Mouse (Mus musculus): ENCODE data around the gene Tbk1. TPM values are rescaled to one million over a fixed set of nuclear protein-coding genes. Genes with fewer than 3 reads are reported as not detected.

Tbk1 gene
- polyA plus RNA-seq, 1 experiment from 2014 or later = 34.5 TPM

DNA sequence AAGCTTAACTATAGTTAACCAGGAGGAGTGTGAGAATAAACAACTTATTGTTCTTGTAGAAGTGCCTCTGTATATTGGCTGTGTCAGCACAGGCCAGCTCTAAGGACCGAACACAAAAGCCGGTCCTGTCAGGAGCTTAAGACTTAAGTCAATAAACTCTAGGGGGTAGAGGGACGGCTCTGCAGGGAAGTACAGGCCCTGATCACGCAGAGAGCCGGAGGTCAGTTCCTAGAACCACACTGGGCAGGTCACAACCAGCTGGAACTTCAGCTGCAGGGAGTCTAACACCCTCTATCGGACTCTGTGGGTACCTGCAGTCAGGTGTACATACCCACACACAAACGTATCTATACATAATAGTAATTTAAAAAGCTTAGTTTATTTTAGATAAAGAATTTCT, 29.3 kb upstream of the Tbk1 start:
- no peaks in the 10 kb centered on the region for H3K4me1 ChIP-seq
- 60% methylated on average over 7 of the region's 7 CpGs for WGBS
- H3K9ac ChIP-seq = no peak overlapping the region
- no peak overlapping the region for H3K4me3 ChIP-seq (replicated peaks)
- H3K4me2 ChIP-seq (replicated peaks) = no peak overlapping the region
- no peaks in the 10 kb centered on the region for H3K27me3 ChIP-seq
- peaks cover 86% of the 10 kb centered on the region for H3K36me3 ChIP-seq
- no peaks in the 10 kb centered on the region for H3K9me3 ChIP-seq (replicated peaks)
- no peak overlapping the region for H3K27ac ChIP-seq (replicated peaks)
- no peak for ATAC-seq (ENCODE audit: insufficient number of reproducible peaks, low FRiP score, low TSS enrichment, low read depth)

- H3K27ac ChIP-seq (replicated peaks) = no peak overlapping the region
- whole genome bisulfite sequencing = 94% methylated on average over 13 of the region's 13 CpGs
- no peak for ATAC-seq (ENCODE audit: insufficient number of reproducible peaks, low FRiP score, low TSS enrichment, low read depth)
Measured at GRCm38 (mm10) chr10:121615146-121615870, 28.7 kb upstream of the Tbk1 start.

GRCm38 (mm10) chr10:121613570-121613969, 27.0 kb upstream of the Tbk1 start:
- WGBS = 85% methylated on average over 13 of the region's 13 CpGs
- Histone ChIP-seq H3K27me3 (no peaks in the 10 kb centered on the region), H3K9ac (no peak overlapping the region), H3K9me3 (replicated peaks) (no peaks in the 10 kb centered on the region), H3K36me3 (peaks cover 89% of the 10 kb centered on the region), H3K4me3 (replicated peaks) (no peak overlapping the region), H3K27ac (replicated peaks) (no peak overlapping the region), H3K4me1 (no peaks in the 10 kb centered on the region), H3K4me2 (replicated peaks) (no peak overlapping the region)
- ATAC-seq (ENCODE audit: insufficient number of reproducible peaks, low FRiP score, low TSS enrichment, low read depth) = no peak

More at GRCm38 (mm10) chr10:121615146-121615870, 28.7 kb upstream of the Tbk1 start:
- Histone ChIP-seq H3K4me1 (no peaks in the 10 kb centered on the region), H3K9ac (no peak overlapping the region), H3K4me3 (replicated peaks) (no peak overlapping the region), H3K4me2 (replicated peaks) (no peak overlapping the region), H3K36me3 (peaks cover 89% of the 10 kb centered on the region), H3K9me3 (replicated peaks) (no peaks in the 10 kb centered on the region), H3K27me3 (no peaks in the 10 kb centered on the region)

DNA sequence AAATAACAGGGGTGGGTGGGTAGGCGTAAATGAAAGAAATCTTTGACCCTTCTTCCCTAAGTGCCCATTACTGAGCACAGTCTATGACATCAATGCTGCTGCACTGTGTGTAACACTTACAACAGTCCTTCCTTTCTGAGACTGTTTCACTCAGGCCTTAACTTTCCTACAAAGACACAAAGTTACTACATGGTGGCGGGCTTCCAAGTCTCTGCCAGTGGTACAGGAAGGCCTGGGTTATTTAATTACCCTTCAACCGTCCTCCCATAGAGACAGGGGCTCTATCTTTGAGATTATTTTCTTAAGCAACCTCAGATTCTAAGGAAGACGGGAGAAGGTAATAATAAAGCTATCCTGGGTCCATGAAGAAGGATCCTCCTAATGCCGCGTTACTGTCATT, 25.9 kb upstream of the Tbk1 start:
- H3K9ac ChIP-seq = no peak overlapping the region
- no peaks in the 10 kb centered on the region for H3K27me3 ChIP-seq
- H3K27ac ChIP-seq (replicated peaks) = no peak overlapping the region
- ATAC-seq (ENCODE audit: insufficient number of reproducible peaks, low FRiP score, low TSS enrichment, low read depth) = no peak
- H3K4me3 ChIP-seq (replicated peaks) = no peak overlapping the region
- no peaks in the 10 kb centered on the region for H3K4me1 ChIP-seq
- no peak overlapping the region for H3K4me2 ChIP-seq (replicated peaks)
- peaks cover 86% of the 10 kb centered on the region for H3K36me3 ChIP-seq
- whole genome bisulfite sequencing = 87% methylated on average over 6 of the region's 6 CpGs
- no peaks in the 10 kb centered on the region for H3K9me3 ChIP-seq (replicated peaks)

GRCm38 (mm10) chr10:121611587-121611986, 25.0 kb upstream of the Tbk1 start:
- no peak overlapping the region for H3K4me3 ChIP-seq (replicated peaks)
- no peak overlapping the region for H3K9ac ChIP-seq
- H3K36me3 ChIP-seq = peaks cover 86% of the 10 kb centered on the region
- no peaks in the 10 kb centered on the region for H3K9me3 ChIP-seq (replicated peaks)
- H3K27me3 ChIP-seq = no peaks in the 10 kb centered on the region
- 72% methylated on average over 10 of the region's 10 CpGs for WGBS
- no peaks in the 10 kb centered on the region for H3K4me1 ChIP-seq
- no peak for ATAC-seq (ENCODE audit: insufficient number of reproducible peaks, low FRiP score, low TSS enrichment, low read depth)
- H3K4me2 ChIP-seq (replicated peaks) = no peak overlapping the region
- no peak overlapping the region for H3K27ac ChIP-seq (replicated peaks)

- 66% methylated on average over 10 of the region's 10 CpGs for WGBS
- Histone ChIP-seq H3K27ac (replicated peaks) (no peak overlapping the region), H3K27me3 (no peaks in the 10 kb centered on the region), H3K36me3 (peaks cover 89% of the 10 kb centered on the region), H3K9me3 (replicated peaks) (no peaks in the 10 kb centered on the region), H3K4me2 (replicated peaks) (no peak overlapping the region), H3K9ac (no peak overlapping the region), H3K4me1 (no peaks in the 10 kb centered on the region), H3K4me3 (replicated peaks) (no peak overlapping the region)
- ATAC-seq (ENCODE audit: insufficient number of reproducible peaks, low FRiP score, low TSS enrichment, low read depth) = no peak
Measured at GRCm38 (mm10) chr10:121608177-121608576, 21.6 kb upstream of the Tbk1 start.

GRCm38 (mm10) chr10:121604632-121605344, 18.2 kb upstream of the Tbk1 start:
- 92% methylated on average over 13 of the region's 13 CpGs for WGBS
- no peak overlapping the region for H3K4me3 ChIP-seq (replicated peaks)
- H3K4me1 ChIP-seq = no peaks in the 10 kb centered on the region
- no peaks in the 10 kb centered on the region for H3K9me3 ChIP-seq (replicated peaks)
- no peak overlapping the region for H3K27ac ChIP-seq (replicated peaks)
- no peak overlapping the region for H3K9ac ChIP-seq
- H3K36me3 ChIP-seq = peaks cover 91% of the 10 kb centered on the region
- no peak for ATAC-seq (ENCODE audit: insufficient number of reproducible peaks, low FRiP score, low TSS enrichment, low read depth)
- no peaks in the 10 kb centered on the region for H3K27me3 ChIP-seq
- no peak overlapping the region for H3K4me2 ChIP-seq (replicated peaks)

- Histone ChIP-seq H3K36me3 (peaks cover 94% of the 10 kb centered on the region), H3K4me2 (replicated peaks) (no peak overlapping the region), H3K4me3 (replicated peaks) (no peak overlapping the region), H3K4me1 (no peaks in the 10 kb centered on the region), H3K9ac (no peak overlapping the region), H3K9me3 (replicated peaks) (no peaks in the 10 kb centered on the region), H3K27ac (replicated peaks) (no peak overlapping the region), H3K27me3 (no peaks in the 10 kb centered on the region)
- no peak for ATAC-seq (ENCODE audit: insufficient number of reproducible peaks, low FRiP score, low TSS enrichment, low read depth)
- 83% methylated on average over 4 of the region's 4 CpGs for WGBS
Measured at GRCm38 (mm10) chr10:121603556-121603955, 17.0 kb upstream of the Tbk1 start.

DNA sequence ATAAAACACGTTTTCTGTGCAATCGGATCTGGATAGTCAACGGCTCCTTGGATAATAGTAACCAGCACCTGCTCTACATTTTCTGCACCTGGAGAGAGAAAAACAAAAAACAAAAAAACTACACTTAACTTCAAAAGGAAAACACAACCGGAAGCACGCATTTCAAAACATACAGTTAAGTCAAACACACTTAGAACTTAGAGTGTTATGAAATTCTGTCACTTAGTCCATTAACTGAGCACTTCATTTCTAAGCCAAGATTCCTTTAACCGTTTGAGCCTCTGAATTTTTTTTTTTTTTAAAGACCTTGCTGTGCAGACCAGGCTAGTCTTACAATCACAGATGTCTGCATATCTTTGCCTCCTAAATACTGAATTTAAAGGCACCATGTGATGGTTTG, 14.7 kb upstream of the Tbk1 start:
- 74% methylated on average over 6 of the region's 6 CpGs for WGBS
- Histone ChIP-seq H3K36me3 (peaks cover 96% of the 10 kb centered on the region), H3K4me2 (replicated peaks) (no peak overlapping the region), H3K27me3 (no peaks in the 10 kb centered on the region), H3K4me1 (no peaks in the 10 kb centered on the region), H3K9ac (no peak overlapping the region), H3K9me3 (replicated peaks) (no peaks in the 10 kb centered on the region), H3K4me3 (replicated peaks) (no peak overlapping the region), H3K27ac (replicated peaks) (no peak overlapping the region)
- ATAC-seq (ENCODE audit: insufficient number of reproducible peaks, low FRiP score, low TSS enrichment, low read depth) = no peak

DNA sequence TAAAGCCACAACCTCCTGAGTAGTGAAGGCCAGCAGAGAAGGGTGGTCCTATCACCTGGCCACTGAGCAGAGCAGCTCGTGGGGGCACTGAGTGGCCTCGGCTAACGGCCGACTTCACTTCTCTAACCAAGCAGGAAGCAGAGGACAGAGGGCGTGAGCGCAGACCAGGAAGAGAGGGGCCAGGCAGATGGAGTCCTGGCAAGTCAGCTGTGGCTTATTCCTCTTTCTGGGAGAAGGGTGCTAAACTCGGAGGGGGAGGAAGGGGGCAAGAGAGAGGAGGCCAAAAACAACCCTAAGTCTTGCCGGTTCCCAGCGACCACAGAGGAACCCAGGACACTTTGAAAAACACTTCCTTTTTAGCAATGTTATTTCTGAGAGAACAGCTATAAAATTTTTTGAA, 10.0 kb upstream of the Tbk1 start:
- 88% methylated on average over 9 of the region's 9 CpGs for WGBS
- Histone ChIP-seq H3K9me3 (replicated peaks) (no peaks in the 10 kb centered on the region), H3K27me3 (no peaks in the 10 kb centered on the region), H3K4me2 (replicated peaks) (no peak overlapping the region), H3K4me1 (no peaks in the 10 kb centered on the region), H3K36me3 (peaks cover 80% of the 10 kb centered on the region), H3K9ac (no peak overlapping the region), H3K27ac (replicated peaks) (no peak overlapping the region), H3K4me3 (replicated peaks) (no peak overlapping the region)
- no peak for ATAC-seq (ENCODE audit: insufficient number of reproducible peaks, low FRiP score, low TSS enrichment, low read depth)

DNA sequence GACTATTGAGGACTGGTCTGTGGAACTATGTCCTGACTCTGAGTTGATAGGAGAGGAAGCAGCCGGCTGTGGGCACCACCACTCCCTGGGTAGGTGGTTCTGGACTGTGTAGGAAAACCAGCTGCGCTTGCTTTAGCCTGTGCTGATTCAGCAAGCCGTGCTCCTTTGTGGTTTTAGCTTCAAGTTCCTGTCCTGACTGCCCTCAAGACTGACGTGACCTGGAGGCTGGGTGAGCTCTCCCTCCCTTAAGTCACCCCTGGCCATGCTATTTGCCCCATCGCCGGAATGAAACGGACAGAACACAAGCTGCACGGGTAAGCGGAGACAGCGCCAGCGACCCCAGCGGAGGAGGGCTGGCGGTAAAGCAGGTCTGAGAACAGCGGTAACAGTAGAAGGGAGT, 4.5 kb upstream of the Tbk1 start:
- Histone ChIP-seq H3K27me3 (no peaks in the 10 kb centered on the region), H3K27ac (replicated peaks) (no peak overlapping the region), H3K4me1 (no peaks in the 10 kb centered on the region; the same call in 1 of the 2 replicates), H3K9ac (no peak overlapping the region), H3K9me3 (replicated peaks) (no peaks in the 10 kb centered on the region), H3K4me2 (replicated peaks) (no peak overlapping the region), H3K4me3 (replicated peaks) (no peak overlapping the region), H3K36me3 (peaks cover 47% of the 10 kb centered on the region)
- WGBS = 90% methylated on average over 14 of the region's 14 CpGs
- no peak for ATAC-seq (ENCODE audit: insufficient number of reproducible peaks, low FRiP score, low TSS enrichment, low read depth)
